Mouse (Mus musculus) brain, embryonic 14.5 days (tissue): ENCODE data around the gene Ndufs5. TPM values are rescaled to one million over a fixed set of nuclear protein-coding genes. Genes with fewer than 3 reads are reported as not detected.

Experiments
- DNase-seq: peaks from one replicate; pipeline ENCODE4 v3.0.0-alpha.2; 2011; ENCODE audit warnings: low read depth
- CTCF ChIP-seq: fragments of 200-500 bp; IDR thresholded peaks from 2 replicates; pipeline ENCODE4 v1.5.1; 2012; ENCODE audit warnings: inconsistent platforms, mild to moderate bottlenecking, moderate library complexity, borderline replicate concordance; ENCODE audit not compliant: insufficient read depth, insufficient read length; ENCODE audit errors: extremely low read depth
- POLR2A ChIP-seq: fragments of 200-500 bp; IDR thresholded peaks from 2 replicates; pipeline ENCODE4 v1.6.1; 2012; ENCODE audit warnings: mild to moderate bottlenecking, inconsistent platforms, borderline replicate concordance; ENCODE audit not compliant: poor library complexity, insufficient read depth, insufficient read length, severe bottlenecking; ENCODE audit errors: extremely low read depth
- polyA plus RNA-seq: library from polyadenylated mRNA; depleted of rRNA; stranded (reverse); fragments of >200 nt; gene quantifications from 2 replicates; pipeline ENCODE4 v1.2.3, GENCODE M21; 2012; rRNA removed

Ndufs5 gene
- polyA plus RNA-seq, 1 experiment = 240 TPM

- peak; percentile 86 for DNase-seq
- no peak for TF ChIP-seq POLR2A
- TF ChIP-seq CTCF = no peak
Observed at GRCm38 (mm10) chr4:123664951-123665661, 52.9 kb downstream of the Ndufs5 start.

DNA sequence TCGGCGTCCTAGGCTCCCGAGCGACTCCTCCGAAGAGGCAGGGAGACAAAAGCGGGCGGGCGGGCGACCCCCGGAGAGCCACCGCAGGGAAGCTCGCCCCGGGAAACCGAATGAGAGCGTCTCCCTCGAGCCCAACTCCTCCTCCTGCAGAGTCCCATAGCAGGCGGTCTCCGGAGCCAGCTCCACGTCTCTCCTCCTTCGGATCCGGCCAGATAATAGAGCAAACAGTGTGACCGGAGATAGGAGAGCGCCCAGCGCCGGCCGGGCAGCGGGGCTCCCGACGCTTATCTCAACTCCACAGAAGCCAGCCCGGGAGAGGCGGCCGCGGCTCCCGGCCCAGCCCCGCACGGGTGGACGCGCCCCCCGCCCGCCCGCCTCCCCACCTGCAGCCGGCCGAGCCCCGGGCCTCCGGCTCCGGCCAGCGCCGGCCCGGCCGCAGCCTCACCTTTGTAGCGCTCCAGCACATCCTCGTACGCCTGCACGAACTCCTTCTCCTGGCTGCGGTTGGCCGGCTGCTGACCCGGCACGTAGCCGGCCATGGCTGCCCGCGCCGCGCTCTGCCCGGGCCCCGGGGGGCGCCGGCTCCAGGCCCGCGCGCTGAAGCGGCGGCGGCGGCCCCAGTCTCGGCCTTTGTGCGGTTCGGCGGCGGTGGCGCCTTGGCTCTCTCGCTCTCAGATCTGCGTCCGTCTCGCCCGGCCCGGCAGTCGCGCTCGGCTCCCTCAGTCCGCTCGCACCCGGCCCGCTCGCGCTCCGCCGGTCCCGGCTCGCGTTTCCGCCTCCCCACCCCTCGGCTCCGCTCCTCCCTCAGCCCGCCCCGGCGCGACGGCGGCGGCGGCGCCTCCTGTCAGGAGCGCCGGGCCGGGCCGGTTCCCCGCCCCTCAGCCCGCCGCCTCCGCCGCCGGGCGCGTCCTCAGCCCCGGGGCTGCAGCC lies 53.7 kb downstream of the Ndufs5 start:
- DNase-seq = peak; percentile 75

DNA sequence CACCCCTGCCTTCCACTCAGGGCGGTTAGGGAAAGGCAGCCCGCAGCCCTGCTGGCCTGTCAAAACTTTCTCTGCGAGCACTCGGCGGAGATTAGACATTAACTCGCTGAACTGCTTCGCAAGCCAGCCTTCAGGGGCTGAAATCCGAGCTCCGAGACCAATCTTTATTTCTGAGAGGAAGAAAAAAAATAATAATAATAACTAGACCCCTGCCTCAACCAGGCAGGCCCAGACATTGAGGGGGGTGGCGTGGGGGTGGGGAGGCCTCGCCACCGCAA lies 54.4 kb downstream of the Ndufs5 start:
- TF ChIP-seq POLR2A = no peak
- no peak for TF ChIP-seq CTCF

More for the DNA sequence above, 53.7 kb downstream of the Ndufs5 start:
- TF ChIP-seq CTCF = no peak
- TF ChIP-seq POLR2A = peak; percentile 59

DNA sequence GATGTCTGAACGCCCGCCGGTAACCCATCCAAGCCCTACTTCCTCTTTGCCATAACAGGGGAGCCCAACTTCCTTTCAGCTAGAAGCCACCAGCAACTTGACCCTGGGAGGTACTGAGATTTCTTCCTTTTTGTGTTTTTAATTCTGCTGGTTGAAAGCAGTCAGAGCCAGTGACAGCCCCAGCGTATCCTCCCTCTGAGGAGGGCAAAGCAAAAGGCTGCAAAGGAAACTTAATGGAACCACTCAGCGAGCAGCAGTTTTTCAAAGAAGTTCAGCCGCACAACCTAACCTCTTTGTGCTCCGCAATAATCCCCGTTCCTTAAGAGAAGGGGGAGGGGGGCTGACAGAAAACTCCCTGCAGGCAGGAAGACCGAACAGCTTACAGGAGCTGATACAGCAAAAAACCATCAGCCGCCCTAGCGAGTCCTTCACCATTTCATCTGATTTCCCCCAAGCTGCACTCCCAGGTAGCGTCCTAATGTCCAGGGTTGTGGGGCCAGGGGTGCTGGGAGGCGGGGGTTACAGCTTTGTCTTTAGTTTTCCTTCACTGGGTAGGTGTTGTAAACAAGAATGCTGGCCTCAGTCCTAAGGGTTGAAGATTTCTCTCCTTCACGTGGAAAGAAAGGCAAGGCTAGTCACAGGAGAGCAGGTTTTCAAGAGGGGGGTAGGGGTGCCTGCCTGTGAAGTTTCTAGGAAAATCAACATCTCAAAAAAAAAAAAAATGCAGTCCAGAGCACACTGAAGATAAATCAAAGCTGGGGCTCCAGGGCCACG lies 54.9 kb downstream of the Ndufs5 start:
- DNase-seq = peak; percentile 70
- no peak for TF ChIP-seq POLR2A
- TF ChIP-seq CTCF = no peak

More for the DNA sequence above, 54.4 kb downstream of the Ndufs5 start:
- DNase-seq = peak; percentile 60

Other genes starting within 250 kb of the Ndufs5 start
- gene Macf1, start 33.8 kb downstream of the Ndufs5 start, polyA plus RNA-seq = 130 and 183 TPM in 2 replicates
- gene Akirin1, start 32.1 kb upstream of the Ndufs5 start, polyA plus RNA-seq = 63.2 and 74.9 TPM in 2 replicates
- 1.4 and 1.5 TPM in 2 replicates for gene Rhbdl2, start 69.7 kb upstream of the Ndufs5 start, polyA plus RNA-seq
- not detected in 2 replicates for gene 4933427I04Rik, start 141.5 kb upstream of the Ndufs5 start, polyA plus RNA-seq
- 11.1 and 11.7 TPM in 2 replicates for gene Mycbp, start 186.6 kb upstream of the Ndufs5 start, polyA plus RNA-seq
- gene Rragc, start 199.2 kb upstream of the Ndufs5 start, polyA plus RNA-seq = 57.8 and 60.0 TPM in 2 replicates
- gene 4930535I16Rik, start 199.8 kb upstream of the Ndufs5 start, polyA plus RNA-seq = not detected in 2 replicates